Comparison of ENCODE assay signal across 15 mouse cellular contexts in genomic region chr8:104633156-104633744, GRCm38 (mm10). TPM values are rescaled to one million over a fixed set of nuclear protein-coding genes. Genes with fewer than 3 reads are reported as not detected.
DNase-seq lines count a peak whose midpoint lies in the region; ATAC-seq lines count a peak whose summit lies in the region.
"Had no signal": no experiment of that assay in that cellular context is flagged by ENCODE, and none has a peak within 500 bp of the region (broad histone marks: within the 10 kb centered on the region; RNA-seq: fewer than 3 reads in every experiment).

No protein-coding gene starts in this region.

- DNase-seq in kidney, adult 9 months, result peak; percentile 11
- peak; percentile 2 for DNase-seq in urinary bladder, postnatal 14 days (ENCODE audit: low spot score)
- DNase-seq in urinary bladder, adult 2 months (ENCODE audit: low spot score), result no peak
- DNase-seq in heart, embryonic 10.5 days (ENCODE audit: low spot score), result no peak
- peak; percentile 52 for DNase-seq in skeletal muscle tissue, adult 2 months (ENCODE audit: low read depth, low spot score)
- no peak for DNase-seq in frontal cortex, postnatal 10 days (ENCODE audit: low spot score in 2 of 2)
- no peak for DNase-seq in right cerebral cortex, postnatal 36 days (ENCODE audit: low spot score in 2 of 2)
- DNase-seq: cerebellum, adult 11-12 months; kidney, postnatal 36 days; thymus, postnatal 36 days had no signal

- no peak overlapping the region for H3K27ac ChIP-seq in kidney, embryonic 14.5 days (ENCODE audit: low read depth, low read length)
- peak overlapping the region; percentile 75 for H3K27ac ChIP-seq in heart, embryonic 10.5 days
- H3K27ac ChIP-seq: liver, embryonic 15.5 days; macrophage had no signal

- peaks cover 17% of the 10 kb centered on the region for H3K4me1 ChIP-seq in kidney, embryonic 14.5 days (ENCODE audit: control insufficient read depth, insufficient read depth, low read length)
- peaks cover 44% of the 10 kb centered on the region for H3K4me1 ChIP-seq in heart, embryonic 10.5 days

- H3K9me3 ChIP-seq in kidney, embryonic 14.5 days (ENCODE audit: control insufficient read depth, low read length), result no peaks in the 10 kb centered on the region
- no peaks in the 10 kb centered on the region for H3K9me3 ChIP-seq in heart, embryonic 10.5 days
- H3K9me3 ChIP-seq: liver, embryonic 15.5 days had no signal

- no peak for ATAC-seq in kidney, embryonic 14.5 days (ENCODE audit: low FRiP score, low TSS enrichment)

- 47% methylated on average over 9 of the region's 9 CpGs for WGBS in kidney, embryonic 14.5 days
- WGBS in heart, embryonic 10.5 days, result 37% methylated on average over 9 of the region's 9 CpGs

- no peak overlapping the region for H3K4me2 ChIP-seq in kidney, embryonic 14.5 days (replicated peaks; ENCODE audit: low read depth, low read length)
- H3K4me2 ChIP-seq: liver, embryonic 15.5 days had no signal

- H3K4me3 ChIP-seq in kidney, embryonic 14.5 days (ENCODE audit: low read length), result no peak overlapping the region
- 0 out of 2 replicates have a peak overlapping the region, but pooled peaks have one; percentile 5 for H3K4me3 ChIP-seq in heart, embryonic 10.5 days
- H3K4me3 ChIP-seq: liver, embryonic 15.5 days had no signal

- H3K36me3 ChIP-seq in kidney, embryonic 14.5 days (ENCODE audit: control insufficient read depth, insufficient read depth, low read length), result no peaks in the 10 kb centered on the region; the same call in 1 of the 2 replicates
- peaks cover 51% of the 10 kb centered on the region for H3K36me3 ChIP-seq in heart, embryonic 10.5 days

- no peak overlapping the region for H3K9ac ChIP-seq in kidney, embryonic 14.5 days (ENCODE audit: low read depth, low read length)
- H3K9ac ChIP-seq: liver, embryonic 15.5 days had no signal

- H3K27me3 ChIP-seq in kidney, embryonic 14.5 days (ENCODE audit: control insufficient read depth, insufficient read depth, low read length), result peaks cover 5% of the 10 kb centered on the region
- H3K27me3 ChIP-seq in heart, embryonic 10.5 days (ENCODE audit: insufficient read depth, poor library complexity, severe bottlenecking), result peaks cover 20% of the 10 kb centered on the region; the same call in 1 of the 2 replicates

RNA-seq across cellular contexts. Expression of gene Rrad, which starts 2.1 kb away (rescaled TPM):
- 13.9 and 14.5 TPM in 2 replicates for polyA plus RNA-seq in kidney, embryonic 14.5 days (2014; fragmentation: Nextera tagmentation; extraction: Ambion mirVana)
- 10.3 and 13.4 TPM in 2 replicates for polyA plus RNA-seq in urinary bladder, adult 2 months (2012; rRNA removed)
- polyA plus RNA-seq in heart, embryonic 10.5 days (2016; fragmentation: Nextera tagmentation; extraction: Ambion mirVana), result 200 and 322 TPM in 2 replicates

RNA-seq across cellular contexts. Expression of gene Ciao2b, which starts 8.5 kb away (rescaled TPM):
- polyA plus RNA-seq in kidney, embryonic 14.5 days (2014; fragmentation: Nextera tagmentation; extraction: Ambion mirVana), result 94.4 and 111 TPM in 2 replicates
- 53.2 and 69.5 TPM in 2 replicates for polyA plus RNA-seq in urinary bladder, adult 2 months (2012; rRNA removed)
- polyA plus RNA-seq in heart, embryonic 10.5 days (2016; fragmentation: Nextera tagmentation; extraction: Ambion mirVana), result 198 and 244 TPM in 2 replicates

RNA-seq across cellular contexts. Expression of gene Cdh16, which starts 9.1 kb away (rescaled TPM):
- 166 and 200 TPM in 2 replicates for polyA plus RNA-seq in kidney, embryonic 14.5 days (2014; fragmentation: Nextera tagmentation; extraction: Ambion mirVana)
- polyA plus RNA-seq in urinary bladder, adult 2 months (2012; rRNA removed), result not detected in 2 replicates
- 8.0 and 21.0 TPM in 2 replicates for polyA plus RNA-seq in heart, embryonic 10.5 days (2016; fragmentation: Nextera tagmentation; extraction: Ambion mirVana)
- polyA plus RNA-seq: frontal cortex, adult 2 months; hindbrain, embryonic 16.5 days; macrophage had no signal

RNA-seq across cellular contexts. Expression of gene Pdp2, which starts 42.0 kb away (rescaled TPM):
- 15.1 and 18.7 TPM in 2 replicates for polyA plus RNA-seq in kidney, embryonic 14.5 days (2014; fragmentation: Nextera tagmentation; extraction: Ambion mirVana)
- polyA plus RNA-seq in urinary bladder, adult 2 months (2012; rRNA removed), result 6.1 and 7.2 TPM in 2 replicates
- polyA plus RNA-seq in heart, embryonic 10.5 days (2016; fragmentation: Nextera tagmentation; extraction: Ambion mirVana), result 10.9 and 11.0 TPM in 2 replicates

Comparison
In these comparisons a context has a peak if more than half of its experiments do, and no peak if none do; other contexts are left out.
1. DNase-seq: peak in kidney, adult 9 months (single experiment), urinary bladder, postnatal 14 days (single experiment) and skeletal muscle tissue, adult 2 months (single experiment); none in urinary bladder, adult 2 months (single experiment), heart, embryonic 10.5 days (single experiment), frontal cortex, postnatal 10 days (0 of 2) and right cerebral cortex, postnatal 36 days (0 of 2).
2. RNA of gene Rrad, which starts 2.1 kb away (polyA plus RNA-seq): 200 to 322 TPM in heart, embryonic 10.5 days; 13.9 to 14.5 TPM in kidney, embryonic 14.5 days and 10.3 to 13.4 TPM in urinary bladder, adult 2 months; every median in the first group is over 10 times any median in the second.